Mouse (Mus musculus) right cerebral cortex, adult 18-20 months (tissue): ENCODE results near the gene Exosc6.
A peak's percentile ranks its signal among the peaks of the same experiment; 100 is the strongest.
"Not testable (repeated sequence)": the region's sequence is repeated elsewhere in the genome, so short reads cannot be mapped to it uniquely, and the experiment has no call there.

Experiments used
- DNase-seq: peaks from one replicate; pipeline ENCODE4 v3.0.0; 2022; ENCODE audit warnings: mixed read lengths

The Exosc6 gene

GRCm38 (mm10) chr8:111056158-111056663, at the start of gene Exosc6:
Gene Exosc6, plus strand, starts transcription at chr8:111056339.
- peak; percentile 94 for DNase-seq

- DNase-seq: not testable (repeated sequence)
Measured at GRCm38 (mm10) chr8:111010230-111010991, 45.7 kb upstream of the Exosc6 start.

GRCm38 (mm10) chr8:111026609-111027008, 29.5 kb upstream of the Exosc6 start:
- DNase-seq: not testable (repeated sequence)

- peak; percentile 93 for DNase-seq
Measured at GRCm38 (mm10) chr8:111027391-111027937, 28.7 kb upstream of the Exosc6 start.

GRCm38 (mm10) chr8:111029589-111029988, 26.6 kb upstream of the Exosc6 start:
- DNase-seq: no peak

GRCm38 (mm10) chr8:111030045-111030444, 26.1 kb upstream of the Exosc6 start:
- DNase-seq: no peak

- no peak for DNase-seq
Measured at GRCm38 (mm10) chr8:111031572-111031971, 24.6 kb upstream of the Exosc6 start, which contains the start of gene Ddx19b. Gene Ddx19b, minus strand, starts transcription at chr8:111031751.

GRCm38 (mm10) chr8:111032916-111033315, 23.2 kb upstream of the Exosc6 start, which contains the start of gene Aars:
Gene Aars, plus strand, starts transcription at chr8:111033144.
- DNase-seq: no peak

GRCm38 (mm10) chr8:111033482-111034215, 22.5 kb upstream of the Exosc6 start:
- peak; percentile 99 for DNase-seq

GRCm38 (mm10) chr8:111034276-111034675, 21.9 kb upstream of the Exosc6 start:
- no peak for DNase-seq

- DNase-seq: no peak
Measured at GRCm38 (mm10) chr8:111036591-111036990, 19.5 kb upstream of the Exosc6 start.

- no peak for DNase-seq
Measured at GRCm38 (mm10) chr8:111042546-111042945, 13.6 kb upstream of the Exosc6 start.

GRCm38 (mm10) chr8:111044003-111044734, 12.0 kb upstream of the Exosc6 start:
- DNase-seq: no peak

GRCm38 (mm10) chr8:111048694-111049093, 7.4 kb upstream of the Exosc6 start:
- no peak for DNase-seq

GRCm38 (mm10) chr8:111049106-111049505, 7.0 kb upstream of the Exosc6 start:
- DNase-seq: no peak

GRCm38 (mm10) chr8:111053827-111054518, 2.2 kb upstream of the Exosc6 start:
- DNase-seq: no peak

- no peak for DNase-seq
Measured at GRCm38 (mm10) chr8:111055031-111055634, 1.0 kb upstream of the Exosc6 start.

- DNase-seq: no peak
Measured at GRCm38 (mm10) chr8:111055661-111056060, 478 bp upstream of the Exosc6 start.

GRCm38 (mm10) chr8:111056691-111057293, 653 bp downstream of the Exosc6 start:
- DNase-seq: peak; percentile 37

GRCm38 (mm10) chr8:111058946-111059572, 2.9 kb downstream of the Exosc6 start:
- no peak for DNase-seq

GRCm38 (mm10) chr8:111061688-111062071, 5.5 kb downstream of the Exosc6 start:
- no peak for DNase-seq
